Mouse (Mus musculus): ENCODE data around the gene Mdga2. TPM values are rescaled to one million over a fixed set of nuclear protein-coding genes. Genes with fewer than 3 reads are reported as not detected.

The Mdga2 gene
- polyA plus RNA-seq, 1 experiment: not detected

- Histone ChIP-seq H3K36me3 (ENCODE audit: control insufficient read depth, insufficient read depth) (no peaks in the 10 kb centered on the region), H3K4me3 (no peak overlapping the region), H3K27me3 (ENCODE audit: control insufficient read depth, insufficient read depth, insufficient read length) (no peaks in the 10 kb centered on the region), H3K79me2 (ENCODE audit: control insufficient read depth, insufficient read depth) (no peaks in the 10 kb centered on the region), H3ac (ENCODE audit: control insufficient read depth, insufficient read length) (no peak overlapping the region), H3K4me2 (ENCODE audit: low read depth) (no peak overlapping the region)
- TF ChIP-seq REST (IDR thresholded peaks at IDR 0.05; ENCODE audit: insufficient read depth, insufficient read length) (no peak), USF1 (IDR thresholded peaks at IDR 0.05; ENCODE audit: low read depth) (no peak), MYOD1 (IDR thresholded peaks at IDR 0.05; ENCODE audit: control insufficient read depth in 1 of 3, insufficient read length in 2 of 3, low read depth in 2 of 3) (no peak), TCF3 (IDR thresholded peaks at IDR 0.05; ENCODE audit: insufficient read length, low read depth) (no peak), MAX (IDR thresholded peaks at IDR 0.05; ENCODE audit: low read depth) (no peak), CEBPB (IDR thresholded peaks at IDR 0.05; ENCODE audit: insufficient read depth, poor library complexity, severe bottlenecking) (no peak), POLR2A (IDR thresholded peaks at IDR 0.05; ENCODE audit: insufficient read length, low read depth) (no peak), SRF (IDR thresholded peaks at IDR 0.05; ENCODE audit: control insufficient read depth, insufficient read length, low read depth) (no peak), TCF12 (IDR thresholded peaks at IDR 0.05; ENCODE audit: insufficient read depth, poor library complexity, severe bottlenecking) (no peak), MYOG (IDR thresholded peaks at IDR 0.05; ENCODE audit: control insufficient read depth in 1 of 3, insufficient read depth in 1 of 3, insufficient read length in 2 of 3, low read depth in 2 of 3) (no peak), POLR2AphosphoS2 (IDR thresholded peaks at IDR 0.05; ENCODE audit: insufficient read length, low read depth) (no peak), E2F4 (IDR thresholded peaks at IDR 0.05; ENCODE audit: insufficient read depth) (no peak)
Measured at GRCm38 (mm10) chr12:67010318-67010717, 212.0 kb downstream of the Mdga2 start.

GRCm38 (mm10) chr12:67009191-67009590, 213.2 kb downstream of the Mdga2 start:
- Histone ChIP-seq H3K36me3 (ENCODE audit: control insufficient read depth, insufficient read depth) (no peaks in the 10 kb centered on the region), H3K4me3 (no peak overlapping the region), H3K27me3 (ENCODE audit: control insufficient read depth, insufficient read depth, insufficient read length) (no peaks in the 10 kb centered on the region), H3K79me2 (ENCODE audit: control insufficient read depth, insufficient read depth) (no peaks in the 10 kb centered on the region), H3ac (ENCODE audit: control insufficient read depth, insufficient read length) (no peak overlapping the region), H3K4me2 (ENCODE audit: low read depth) (no peak overlapping the region)
- TF ChIP-seq TCF3 (IDR thresholded peaks at IDR 0.05; ENCODE audit: insufficient read length, low read depth): no peak
- TF ChIP-seq TCF12 (IDR thresholded peaks at IDR 0.05; ENCODE audit: insufficient read depth, poor library complexity, severe bottlenecking): no peak
- no peak for TF ChIP-seq CEBPB (IDR thresholded peaks at IDR 0.05; ENCODE audit: insufficient read depth, poor library complexity, severe bottlenecking)
- no peak for TF ChIP-seq POLR2A (IDR thresholded peaks at IDR 0.05; ENCODE audit: insufficient read length, low read depth)
- no peak for TF ChIP-seq E2F4 (IDR thresholded peaks at IDR 0.05; ENCODE audit: insufficient read depth)

GRCm38 (mm10) chr12:66954129-66954528, 268.2 kb downstream of the Mdga2 start:
- no peak overlapping the region for H3K4me3 ChIP-seq
- H3K79me2 ChIP-seq (ENCODE audit: control insufficient read depth, insufficient read depth): no peaks in the 10 kb centered on the region
- H3K27me3 ChIP-seq (ENCODE audit: control insufficient read depth, insufficient read depth, insufficient read length): no peaks in the 10 kb centered on the region
- TF ChIP-seq CEBPB (IDR thresholded peaks at IDR 0.05; ENCODE audit: insufficient read depth, poor library complexity, severe bottlenecking) (no peak), USF1 (IDR thresholded peaks at IDR 0.05; ENCODE audit: low read depth) (no peak), MYOG (IDR thresholded peaks at IDR 0.05; ENCODE audit: control insufficient read depth in 1 of 3, insufficient read depth in 1 of 3, insufficient read length in 2 of 3, low read depth in 2 of 3) (no peak), MAX (IDR thresholded peaks at IDR 0.05; ENCODE audit: low read depth) (no peak), POLR2AphosphoS2 (IDR thresholded peaks at IDR 0.05; ENCODE audit: insufficient read length, low read depth) (no peak), SRF (IDR thresholded peaks at IDR 0.05; ENCODE audit: control insufficient read depth, insufficient read length, low read depth) (no peak), TCF12 (IDR thresholded peaks at IDR 0.05; ENCODE audit: insufficient read depth, poor library complexity, severe bottlenecking) (no peak), POLR2A (IDR thresholded peaks at IDR 0.05; ENCODE audit: insufficient read length, low read depth) (no peak)
- no peak overlapping the region for H3ac ChIP-seq (ENCODE audit: control insufficient read depth, insufficient read length)
- no peak overlapping the region for H3K4me2 ChIP-seq (ENCODE audit: low read depth)
- no peaks in the 10 kb centered on the region for H3K36me3 ChIP-seq (ENCODE audit: control insufficient read depth, insufficient read depth)

GRCm38 (mm10) chr12:66915741-66916140, 306.6 kb downstream of the Mdga2 start:
- H3K4me2 ChIP-seq (ENCODE audit: low read depth): no peak overlapping the region
- no peaks in the 10 kb centered on the region for H3K36me3 ChIP-seq (ENCODE audit: control insufficient read depth, insufficient read depth)
- no peak for TF ChIP-seq E2F4 (IDR thresholded peaks at IDR 0.05; ENCODE audit: insufficient read depth)
- TF ChIP-seq POLR2AphosphoS2 (IDR thresholded peaks at IDR 0.05; ENCODE audit: insufficient read length, low read depth): no peak
- no peak for TF ChIP-seq TCF3 (IDR thresholded peaks at IDR 0.05; ENCODE audit: insufficient read length, low read depth)
- no peak for TF ChIP-seq POLR2A (IDR thresholded peaks at IDR 0.05; ENCODE audit: insufficient read length, low read depth)
- TF ChIP-seq TCF12 (IDR thresholded peaks at IDR 0.05; ENCODE audit: insufficient read depth, poor library complexity, severe bottlenecking): no peak
- no peak for TF ChIP-seq CEBPB (IDR thresholded peaks at IDR 0.05; ENCODE audit: insufficient read depth, poor library complexity, severe bottlenecking)
- no peak for TF ChIP-seq MAX (IDR thresholded peaks at IDR 0.05; ENCODE audit: low read depth)
- TF ChIP-seq USF1 (IDR thresholded peaks at IDR 0.05; ENCODE audit: low read depth): no peak
- no peak for TF ChIP-seq MYOG (IDR thresholded peaks at IDR 0.05; ENCODE audit: control insufficient read depth in 1 of 3, insufficient read depth in 1 of 3, insufficient read length in 2 of 3, low read depth in 2 of 3)
- TF ChIP-seq REST (IDR thresholded peaks at IDR 0.05; ENCODE audit: insufficient read depth, insufficient read length): no peak
- H3K4me3 ChIP-seq: no peak overlapping the region
- H3K27me3 ChIP-seq (ENCODE audit: control insufficient read depth, insufficient read depth, insufficient read length): no peaks in the 10 kb centered on the region
- H3ac ChIP-seq (ENCODE audit: control insufficient read depth, insufficient read length): no peak overlapping the region
- H3K79me2 ChIP-seq (ENCODE audit: control insufficient read depth, insufficient read depth): no peaks in the 10 kb centered on the region

- Histone ChIP-seq H3K36me3 (ENCODE audit: control insufficient read depth, insufficient read depth) (no peaks in the 10 kb centered on the region), H3K4me2 (ENCODE audit: low read depth) (no peak overlapping the region), H3ac (ENCODE audit: control insufficient read depth, insufficient read length) (no peak overlapping the region), H3K4me3 (no peak overlapping the region), H3K27me3 (ENCODE audit: control insufficient read depth, insufficient read depth, insufficient read length) (no peaks in the 10 kb centered on the region), H3K79me2 (ENCODE audit: control insufficient read depth, insufficient read depth) (no peaks in the 10 kb centered on the region)
- TF ChIP-seq REST (IDR thresholded peaks at IDR 0.05; ENCODE audit: insufficient read depth, insufficient read length): no peak
- no peak for TF ChIP-seq TCF3 (IDR thresholded peaks at IDR 0.05; ENCODE audit: insufficient read length, low read depth)
- TF ChIP-seq MYOG (IDR thresholded peaks at IDR 0.05; ENCODE audit: control insufficient read depth in 1 of 3, insufficient read depth in 1 of 3, insufficient read length in 2 of 3, low read depth in 2 of 3): no peak
- TF ChIP-seq POLR2A (IDR thresholded peaks at IDR 0.05; ENCODE audit: insufficient read length, low read depth): no peak
- no peak for TF ChIP-seq CEBPB (IDR thresholded peaks at IDR 0.05; ENCODE audit: insufficient read depth, poor library complexity, severe bottlenecking)
- TF ChIP-seq E2F4 (IDR thresholded peaks at IDR 0.05; ENCODE audit: insufficient read depth): no peak
- TF ChIP-seq SRF (IDR thresholded peaks at IDR 0.05; ENCODE audit: control insufficient read depth, insufficient read length, low read depth): no peak
- no peak for TF ChIP-seq MAX (IDR thresholded peaks at IDR 0.05; ENCODE audit: low read depth)
- TF ChIP-seq MYOD1 (IDR thresholded peaks at IDR 0.05; ENCODE audit: control insufficient read depth in 1 of 3, insufficient read length in 2 of 3, low read depth in 2 of 3): no peak
- TF ChIP-seq TCF12 (IDR thresholded peaks at IDR 0.05; ENCODE audit: insufficient read depth, poor library complexity, severe bottlenecking): no peak
- no peak for TF ChIP-seq USF1 (IDR thresholded peaks at IDR 0.05; ENCODE audit: low read depth)
- no peak for TF ChIP-seq POLR2AphosphoS2 (IDR thresholded peaks at IDR 0.05; ENCODE audit: insufficient read length, low read depth)
Measured at GRCm38 (mm10) chr12:66899366-66899765, 323.0 kb downstream of the Mdga2 start.

All from myocyte (in vitro differentiated cells).